Mouse (Mus musculus): Measurements from ENCODE around the gene Fam83b. TPM values are rescaled to one million over a fixed set of nuclear protein-coding genes. Genes with fewer than 3 reads are reported as not detected.

The Fam83b gene
- total RNA-seq, 2 experiments from 2014 or later, result 0.10 TPM; not detected in 1

- no peak for TF ChIP-seq CTCF (conservative IDR thresholded peaks at IDR 0.05)
- Histone ChIP-seq H3K4me3 (no peak overlapping the region), H3K27ac (no peak overlapping the region)
- DNase-seq (ENCODE audit: low spot score in 2 of 2), result no peak
Measured at GRCm38 (mm10) chr9:76480088-76480487, 86.8 kb downstream of the Fam83b start.

- no peak for TF ChIP-seq CTCF (conservative IDR thresholded peaks at IDR 0.05)
- no peak for DNase-seq (ENCODE audit: low spot score in 2 of 2)
- Histone ChIP-seq H3K27ac (no peak overlapping the region), H3K4me3 (no peak overlapping the region)
Measured at GRCm38 (mm10) chr9:76469500-76469899, 97.4 kb downstream of the Fam83b start.

- Histone ChIP-seq H3K27ac (no peak overlapping the region), H3K4me3 (no peak overlapping the region)
- TF ChIP-seq CTCF (conservative IDR thresholded peaks at IDR 0.05), result peak; percentile 52
- no peak for DNase-seq (ENCODE audit: low spot score in 2 of 2)
Measured at GRCm38 (mm10) chr9:76461547-76461946, 105.4 kb downstream of the Fam83b start.

- no peak for DNase-seq (ENCODE audit: low spot score in 2 of 2)
- H3K4me3 ChIP-seq, result no peak overlapping the region
- TF ChIP-seq CTCF (conservative IDR thresholded peaks at IDR 0.05), result no peak
- H3K27ac ChIP-seq, result no peak overlapping the region
Measured at GRCm38 (mm10) chr9:76455703-76456102, 111.2 kb downstream of the Fam83b start.

Other genes starting within 250 kb of the Fam83b start
- 1 to 10 TPM; 3.5 to 3.6 TPM for gene Hcrtr2, start 243.3 kb downstream of the Fam83b start, total RNA-seq (2021)

Data from layer of hippocampus, adult 2 months (tissue).